Mouse (Mus musculus) neural tube, embryonic 13.5 days (tissue): ENCODE results near the gene Pigq. TPM values are rescaled to one million over a fixed set of nuclear protein-coding genes. Genes with fewer than 3 reads are reported as not detected.

Experiments
- ATAC-seq: fragments of 200-750 bp; cut with Nextera tagmentation; 2 replicates; pipeline ENCODE4 v1.8.0; 2017; ENCODE audit warnings: low read depth, mild to moderate bottlenecking, moderate TSS enrichment, moderate library complexity
- H3K27ac ChIP-seq: fragments of 300-500 bp; sonication (generic); replicated peaks from 2 replicates; pipeline ENCODE4 v1.5.1; 2015; ENCODE audit warnings: moderate library complexity, mild to moderate bottlenecking, inconsistent platforms
- H3K27me3 ChIP-seq: fragments of 300-500 bp; sonication (generic); 2 replicates; pipeline ENCODE4 v1.6.1; 2015; ENCODE audit warnings: mild to moderate bottlenecking, inconsistent platforms
- H3K36me3 ChIP-seq: fragments of 300-500 bp; sonication (generic); 2 replicates; pipeline ENCODE4 v1.6.1; 2015; ENCODE audit warnings: mild to moderate bottlenecking, inconsistent platforms
- H3K4me1 ChIP-seq: fragments of 300-500 bp; sonication (generic); replicated peaks from 2 replicates; pipeline ENCODE4 v1.6.1; 2015; ENCODE audit warnings: inconsistent platforms
- H3K4me2 ChIP-seq: fragments of 300-500 bp; sonication (generic); 2 replicates; pipeline ENCODE4 v1.6.1; 2015; ENCODE audit warnings: inconsistent platforms, mild to moderate bottlenecking, moderate library complexity
- H3K4me3 ChIP-seq: fragments of 300-500 bp; sonication (generic); 2 replicates; pipeline ENCODE4 v1.5.1; 2015; ENCODE audit warnings: mild to moderate bottlenecking, inconsistent platforms
- H3K9ac ChIP-seq: fragments of 300-500 bp; sonication (generic); 2 replicates; pipeline ENCODE4 v1.6.1; 2015; ENCODE audit warnings: moderate library complexity, mild to moderate bottlenecking, inconsistent platforms
- H3K9me3 ChIP-seq: fragments of 300-500 bp; sonication (generic); 2 replicates; pipeline ENCODE4 v1.6.1; 2016; ENCODE audit warnings: inconsistent platforms
- WGBS: fragments of 180-500 bp; shearing (Covaris S2); methylation state at CpG from one replicate; pipeline ENCODE4 v1.1.7; 2015; 5-methylcytosine and 5-hydroxymethylcytosine counted together
- polyA plus RNA-seq: library from polyadenylated mRNA; unstranded; fragments of >200 nt; fragmentation: Nextera tagmentation; extraction: Ambion mirVana; gene quantifications from 2 replicates; pipeline ENCODE4 v1.2.1, GENCODE M21; 2015

The Pigq gene
- polyA plus RNA-seq, 1 experiment from 2014 or later, result 56.1 TPM

DNA sequence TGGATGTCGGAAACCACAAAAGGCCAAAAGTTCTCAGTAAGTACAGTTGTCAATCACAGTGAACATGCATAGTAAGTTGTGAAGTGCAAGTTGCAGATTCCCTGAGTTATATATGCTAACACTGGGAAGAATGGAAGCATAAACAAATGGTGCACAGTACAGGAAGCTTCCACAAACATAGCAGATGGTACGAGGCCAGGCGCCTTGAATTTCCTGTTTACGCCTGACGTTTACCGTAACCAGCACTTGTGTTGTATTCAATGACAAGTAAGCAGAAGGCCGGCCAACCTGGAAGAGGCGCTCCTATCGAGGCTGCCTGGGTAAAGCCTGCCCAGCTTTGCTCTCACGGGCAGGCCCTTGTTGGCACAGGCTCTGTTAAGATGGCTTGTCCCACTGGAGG lies 57.3 kb downstream of the Pigq start:
- Histone ChIP-seq H3K27me3 (no peaks in the 10 kb centered on the region), H3K9ac (no peak overlapping the region), H3K4me1 (no peaks in the 10 kb centered on the region; the same call in 1 of the 2 replicates), H3K9me3 (no peaks in the 10 kb centered on the region), H3K4me3 (no peak overlapping the region), H3K36me3 (peaks cover 59% of the 10 kb centered on the region), H3K4me2 (no peak overlapping the region), H3K27ac (no peak overlapping the region)
- no peak for ATAC-seq
- 84% methylated on average over 10 of the region's 10 CpGs for WGBS

DNA sequence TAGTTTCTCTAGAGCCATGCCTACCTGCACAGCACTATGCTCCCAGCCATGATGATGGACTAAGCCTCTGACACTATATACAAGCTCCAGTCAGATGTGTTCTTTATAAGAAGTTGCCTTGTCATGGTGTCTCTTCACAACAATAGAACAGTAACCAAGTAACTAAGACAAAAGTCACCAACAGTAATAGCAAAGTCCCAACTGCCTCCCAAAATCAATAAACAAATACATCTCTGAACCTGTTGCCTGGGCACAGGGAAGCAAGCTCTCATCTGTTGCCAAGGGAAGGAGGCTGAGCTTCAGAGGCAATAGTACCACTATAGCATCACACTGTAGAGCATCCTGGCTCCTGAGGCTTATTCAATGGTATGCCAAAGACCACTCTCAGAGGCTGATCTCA lies 57.9 kb downstream of the Pigq start:
- H3K27ac ChIP-seq, result no peak overlapping the region
- H3K4me3 ChIP-seq, result no peak overlapping the region
- no peaks in the 10 kb centered on the region for H3K27me3 ChIP-seq
- H3K9me3 ChIP-seq, result no peaks in the 10 kb centered on the region
- peaks cover under 1% of the 10 kb centered on the region; the same call in 1 of the 2 replicates for H3K4me1 ChIP-seq
- H3K9ac ChIP-seq, result no peak overlapping the region
- no peak for ATAC-seq
- no peak overlapping the region for H3K4me2 ChIP-seq
- peaks cover 66% of the 10 kb centered on the region for H3K36me3 ChIP-seq

- H3K9ac ChIP-seq, result no peak overlapping the region
- H3K4me1 ChIP-seq, result peaks cover 12% of the 10 kb centered on the region
- 55% methylated on average over 4 of the region's 4 CpGs for WGBS
- no peak overlapping the region for H3K27ac ChIP-seq
- H3K4me2 ChIP-seq, result no peak overlapping the region
- no peak for ATAC-seq
- H3K9me3 ChIP-seq, result no peaks in the 10 kb centered on the region
- no peaks in the 10 kb centered on the region for H3K27me3 ChIP-seq
- H3K36me3 ChIP-seq, result peaks cover 70% of the 10 kb centered on the region
- no peak overlapping the region for H3K4me3 ChIP-seq
These were observed 59.1 kb downstream of the Pigq start for GRCm38 (mm10) chr17:25885636-25886035.

DNA sequence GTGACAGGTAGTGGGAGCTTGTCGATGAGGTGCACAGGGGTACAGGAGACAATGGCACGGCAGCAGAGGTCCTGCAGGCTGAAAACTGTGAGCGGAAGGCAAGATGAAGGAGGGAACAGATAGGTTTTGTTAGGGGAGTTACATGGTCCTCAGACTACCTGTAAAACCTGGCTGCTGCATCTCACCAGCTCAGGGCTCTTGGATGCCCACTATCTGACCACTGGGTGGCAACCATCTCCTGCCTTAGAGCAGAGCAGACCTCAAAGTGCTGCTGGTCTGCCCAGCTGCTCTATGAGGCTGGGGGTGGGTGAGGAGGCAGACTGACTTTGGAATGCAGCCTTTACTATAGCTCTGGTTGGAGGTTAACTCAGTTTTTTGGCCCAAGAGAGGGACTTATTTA lies 60.9 kb downstream of the Pigq start:
- Histone ChIP-seq H3K4me2 (no peak overlapping the region), H3K27ac (no peak overlapping the region), H3K36me3 (peaks cover 66% of the 10 kb centered on the region), H3K9ac (no peak overlapping the region), H3K9me3 (no peaks in the 10 kb centered on the region), H3K4me3 (no peak overlapping the region), H3K4me1 (peaks cover 18% of the 10 kb centered on the region), H3K27me3 (no peaks in the 10 kb centered on the region)
- no peak for ATAC-seq
- WGBS, result 91% methylated on average over 3 of the region's 3 CpGs

- Histone ChIP-seq H3K9ac (no peak overlapping the region), H3K27ac (no peak overlapping the region), H3K36me3 (peaks cover 66% of the 10 kb centered on the region), H3K4me1 (peaks cover 18% of the 10 kb centered on the region), H3K4me3 (no peak overlapping the region), H3K9me3 (no peaks in the 10 kb centered on the region), H3K4me2 (no peak overlapping the region), H3K27me3 (no peaks in the 10 kb centered on the region)
- ATAC-seq, result no peak
- WGBS, result 88% methylated on average over 8 of the region's 8 CpGs
These were observed 61.5 kb downstream of the Pigq start for GRCm38 (mm10) chr17:25883268-25883667.

DNA sequence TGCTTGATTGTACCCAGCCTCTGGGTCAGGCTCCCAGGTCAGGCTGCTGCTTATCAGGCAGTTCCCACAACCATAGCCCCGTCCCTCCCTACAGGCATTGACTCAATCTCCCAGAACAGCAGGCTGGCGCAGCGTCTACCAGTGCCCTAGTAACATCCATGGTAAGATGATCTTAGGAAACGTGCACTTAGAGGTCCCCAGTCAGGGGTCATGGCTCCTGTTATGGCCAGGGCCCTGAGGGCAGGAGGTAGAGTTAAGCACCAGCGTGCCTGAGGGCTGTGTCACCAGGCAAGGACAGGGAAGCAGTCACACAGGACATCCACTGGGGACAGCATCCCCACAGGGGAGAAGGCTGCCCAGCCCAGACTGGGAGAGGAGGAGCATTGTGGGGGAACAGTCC lies 62.4 kb downstream of the Pigq start:
- H3K27ac ChIP-seq, result no peak overlapping the region; the same call in 1 of the 2 replicates
- no peak for ATAC-seq
- 45% methylated on average over 5 of the region's 5 CpGs for WGBS
- no peaks in the 10 kb centered on the region for H3K9me3 ChIP-seq
- no peak overlapping the region for H3K4me3 ChIP-seq
- H3K4me1 ChIP-seq, result peaks cover 18% of the 10 kb centered on the region
- no peak overlapping the region for H3K4me2 ChIP-seq
- no peaks in the 10 kb centered on the region for H3K27me3 ChIP-seq
- H3K9ac ChIP-seq, result no peak overlapping the region
- peaks cover 65% of the 10 kb centered on the region for H3K36me3 ChIP-seq

DNA sequence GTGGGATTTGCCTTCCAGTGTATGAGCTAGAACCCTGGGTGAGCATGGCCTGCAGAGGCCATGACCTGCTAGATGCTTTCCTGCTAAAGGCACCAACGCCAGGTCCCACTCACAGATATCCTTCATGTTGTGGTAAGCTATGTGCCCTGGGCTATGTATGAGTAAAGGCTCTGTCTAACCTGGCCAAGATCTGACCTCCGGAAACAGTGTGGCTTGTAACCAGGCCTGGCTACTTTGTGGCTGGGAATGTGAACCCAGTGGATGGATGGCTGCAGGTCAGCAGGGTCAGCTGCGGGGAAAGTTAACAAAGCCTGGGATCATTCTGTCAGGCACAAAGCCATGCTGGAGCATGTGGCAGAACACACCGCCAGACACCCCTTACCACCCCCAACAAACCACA lies 63.0 kb downstream of the Pigq start:
- no peaks in the 10 kb centered on the region for H3K27me3 ChIP-seq
- no peak overlapping the region for H3K4me3 ChIP-seq
- peak overlapping the region; percentile 59 for H3K27ac ChIP-seq
- ATAC-seq, result no peak
- 9% methylated on average over 4 of the region's 4 CpGs for WGBS
- H3K9me3 ChIP-seq, result no peaks in the 10 kb centered on the region
- peaks cover 24% of the 10 kb centered on the region for H3K4me1 ChIP-seq
- H3K9ac ChIP-seq, result 0 out of 2 replicates have a peak overlapping the region, but pooled peaks have one; percentile 12
- no peak overlapping the region for H3K4me2 ChIP-seq
- H3K36me3 ChIP-seq, result peaks cover 63% of the 10 kb centered on the region

- Histone ChIP-seq H3K4me2 (no peak overlapping the region), H3K9me3 (no peaks in the 10 kb centered on the region), H3K27ac (peak overlapping the region; percentile 59; the same call in 1 of the 2 replicates), H3K36me3 (peaks cover 60% of the 10 kb centered on the region), H3K27me3 (no peaks in the 10 kb centered on the region), H3K4me1 (peaks cover 30% of the 10 kb centered on the region), H3K4me3 (no peak overlapping the region), H3K9ac (0 out of 2 replicates have a peak overlapping the region, but pooled peaks have one; percentile 2)
- ATAC-seq, result no peak
- 7% methylated on average over 5 of the region's 5 CpGs for WGBS
These were observed 63.7 kb downstream of the Pigq start for GRCm38 (mm10) chr17:25880913-25881641.

DNA sequence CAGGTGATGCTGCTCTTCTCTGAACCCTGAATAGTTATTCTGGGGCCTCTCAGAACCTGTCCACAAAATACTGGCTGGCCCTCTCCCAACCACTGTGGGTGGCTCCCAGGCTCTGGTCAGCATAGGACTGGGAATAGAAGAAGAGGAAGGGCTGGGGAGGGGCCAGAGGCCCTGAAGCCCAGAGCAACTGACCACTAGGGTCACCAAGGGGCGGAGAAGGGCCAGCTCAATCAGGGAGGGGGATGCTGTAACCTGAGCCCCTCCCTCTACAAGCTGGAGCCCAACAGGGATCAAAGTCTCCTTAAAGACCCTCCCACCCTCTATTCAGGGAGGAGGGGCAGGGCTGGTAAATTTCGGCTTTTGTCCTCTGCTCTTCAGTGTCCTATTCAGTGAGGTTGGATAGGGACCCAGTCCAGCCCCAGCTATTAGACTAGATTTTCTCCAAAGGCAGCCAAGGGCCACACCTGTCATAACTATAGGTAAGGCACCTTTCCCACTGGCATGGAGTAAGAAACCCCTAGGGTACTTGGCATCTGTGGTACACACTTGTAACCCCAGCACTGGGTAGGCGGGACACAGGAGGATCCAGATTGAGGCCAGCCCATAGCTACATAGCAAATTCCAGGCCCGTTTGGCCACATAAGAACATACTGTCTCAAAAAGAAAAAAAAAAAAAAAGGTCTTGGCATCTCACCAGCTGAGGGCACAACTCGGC lies 64.4 kb downstream of the Pigq start, which contains the start of gene Wfikkn1:
Wfikkn1 (minus strand) TSS at position 663 of the 715 bp plus-strand sequence.
- peaks cover 60% of the 10 kb centered on the region for H3K36me3 ChIP-seq
- WGBS, result 22% methylated on average over 5 of the region's 5 CpGs
- no peak within 1 kb of the TSS for H3K4me3 ChIP-seq
- no peaks in the 10 kb centered on the region for H3K9me3 ChIP-seq
- H3K4me2 ChIP-seq, result no peak within 1 kb of the TSS
- peak within 1 kb of the TSS; percentile 59 for H3K27ac ChIP-seq
- peak within 1 kb of the TSS; percentile 5; the same call in 1 of the 2 replicates for H3K9ac ChIP-seq
- ATAC-seq, result no peak
- H3K4me1 ChIP-seq, result peaks cover 34% of the 10 kb centered on the region
- H3K27me3 ChIP-seq, result no peaks in the 10 kb centered on the region

DNA sequence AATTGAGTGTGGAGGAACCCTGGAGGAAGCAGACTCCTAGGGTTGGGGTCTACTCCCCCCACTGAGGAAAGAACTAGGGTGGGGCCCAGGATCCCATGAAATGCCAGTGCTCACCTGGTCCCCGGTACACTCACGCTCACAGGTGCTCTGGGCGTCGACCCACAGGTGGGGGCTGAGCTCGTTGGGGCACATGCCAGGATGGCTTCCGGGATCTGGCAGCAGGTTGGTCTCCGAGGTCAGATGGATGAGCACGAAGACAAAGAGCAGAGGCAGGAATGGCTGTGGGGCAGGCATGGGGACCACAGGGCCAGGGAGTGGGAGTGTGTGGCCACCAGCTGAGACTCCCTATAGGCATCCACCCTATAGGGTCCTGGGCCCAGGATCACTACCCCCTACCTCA lies 65.0 kb downstream of the Pigq start:
- Histone ChIP-seq H3K4me2 (no peak overlapping the region), H3K27me3 (no peaks in the 10 kb centered on the region), H3K27ac (no peak overlapping the region), H3K9me3 (no peaks in the 10 kb centered on the region), H3K4me1 (peaks cover 34% of the 10 kb centered on the region), H3K9ac (no peak overlapping the region), H3K36me3 (peaks cover 56% of the 10 kb centered on the region), H3K4me3 (no peak overlapping the region)
- ATAC-seq, result no peak
- 49% methylated on average over 8 of the region's 8 CpGs for WGBS

- 40% methylated on average over 4 of the region's 4 CpGs for WGBS
- no peaks in the 10 kb centered on the region for H3K9me3 ChIP-seq
- no peak overlapping the region for H3K9ac ChIP-seq
- H3K4me2 ChIP-seq, result no peak overlapping the region
- H3K27me3 ChIP-seq, result no peaks in the 10 kb centered on the region
- ATAC-seq, result no peak
- H3K4me1 ChIP-seq, result peaks cover 35% of the 10 kb centered on the region
- peaks cover 51% of the 10 kb centered on the region for H3K36me3 ChIP-seq
- no peak overlapping the region for H3K27ac ChIP-seq
- H3K4me3 ChIP-seq, result no peak overlapping the region
These were observed 65.5 kb downstream of the Pigq start for GRCm38 (mm10) chr17:25879261-25879660.

DNA sequence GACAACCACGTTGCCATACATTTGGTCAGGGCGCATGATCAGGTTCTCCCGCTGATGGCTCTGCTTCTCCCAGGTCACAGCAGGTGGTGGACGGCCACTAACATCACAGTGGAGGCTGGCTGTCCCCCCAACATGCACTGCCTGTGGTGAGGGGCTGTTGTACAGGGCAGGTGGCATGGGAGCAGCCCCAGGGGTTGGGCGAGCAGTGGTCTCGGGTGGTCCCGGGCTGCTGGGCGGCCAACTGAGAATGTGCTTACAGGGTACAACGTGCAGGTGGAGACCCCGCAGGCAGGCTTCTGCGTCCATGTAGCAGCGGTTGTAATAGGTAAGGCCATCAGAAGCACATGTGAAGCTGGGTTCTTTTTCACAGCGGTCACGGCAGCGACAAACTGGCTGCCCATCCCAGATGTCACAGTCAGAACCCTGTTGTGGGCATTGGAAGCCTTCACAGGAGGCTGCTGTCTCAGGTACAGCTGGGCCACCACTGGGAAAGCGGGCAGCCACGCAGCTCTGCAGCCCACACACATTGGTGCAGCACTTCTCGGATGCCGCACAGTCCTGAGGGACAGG lies 66.0 kb downstream of the Pigq start:
- ATAC-seq, result no peak
- H3K4me3 ChIP-seq, result no peak overlapping the region

More for the DNA sequence above, 66.0 kb downstream of the Pigq start:
- Histone ChIP-seq H3K27me3 (no peaks in the 10 kb centered on the region), H3K36me3 (peaks cover 46% of the 10 kb centered on the region), H3K9me3 (no peaks in the 10 kb centered on the region), H3K4me2 (no peak overlapping the region), H3K9ac (no peak overlapping the region), H3K27ac (no peak overlapping the region), H3K4me1 (peaks cover 41% of the 10 kb centered on the region)
- WGBS, result 87% methylated on average over 19 of the region's 19 CpGs
